Mouse (Mus musculus): ENCODE data around the gene Tnc.

GRCm38 (mm10) chr4:63979635-63980034 lies 67.2 kb downstream of the Tnc start:
- TF ChIP-seq POLR2A (IDR thresholded peaks at IDR 0.05; ENCODE audit: low read depth, low read length) (no peak), CTCF (conservative IDR thresholded peaks at IDR 0.05; ENCODE audit: insufficient read depth, insufficient read length, low read depth, low read length) (no peak)
